Mouse (Mus musculus): ENCODE measurements at regions not wholly inside any gene's neighbourhood (a gene's known extent, or its start where the extent isn't known, plus 50 kb on each side); places are given as distances from the start of the nearest gene placed in this dataset.

DNA sequence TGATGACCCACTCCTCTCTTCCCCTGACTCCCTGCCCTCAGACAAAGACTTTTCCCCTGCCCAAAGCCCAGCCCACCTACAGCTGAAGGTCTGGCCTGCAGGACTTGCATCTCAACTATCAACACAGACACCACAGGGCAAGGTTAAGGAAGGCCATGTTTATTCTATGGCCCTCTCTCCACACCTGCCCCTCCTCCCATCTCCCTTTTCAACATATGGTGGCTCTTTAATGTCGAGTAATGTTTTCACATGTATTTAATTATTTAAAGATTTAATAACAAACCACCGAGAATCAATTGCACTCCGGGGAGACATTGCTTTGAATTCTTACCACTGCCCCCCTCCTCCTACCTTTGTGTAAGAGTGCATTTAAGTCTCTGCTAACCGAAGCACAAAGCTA lies 273.6 kb downstream of the Lrig3 start:
- no peaks in the 10 kb centered on the region for H3K27me3 ChIP-seq (ENCODE audit: control insufficient read depth, insufficient read depth, low read length, poor library complexity, severe bottlenecking)
- H3K4me1 ChIP-seq (ENCODE audit: control insufficient read depth, insufficient read depth, low read length): no peaks in the 10 kb centered on the region
- H3K9me3 ChIP-seq (replicated peaks; ENCODE audit: control insufficient read depth, insufficient read depth, low read length, poor library complexity, severe bottlenecking): no peaks in the 10 kb centered on the region
- H3K9ac ChIP-seq (ENCODE audit: low read depth, poor library complexity, severe bottlenecking): no peak overlapping the region
- no peak overlapping the region for H3K27ac ChIP-seq (ENCODE audit: insufficient read depth, low read length)
- no peak overlapping the region for H3K4me3 ChIP-seq (ENCODE audit: low read depth, low read length)
- TF ChIP-seq CTCF (IDR thresholded peaks at IDR 0.05; ENCODE audit: low read depth, low read length) (no peak), EP300 (IDR thresholded peaks at IDR 0.05; ENCODE audit: insufficient read depth, low read depth, low read length) (no peak), POLR2A (IDR thresholded peaks at IDR 0.05; ENCODE audit: insufficient read depth, low read length) (no peak)
- no peaks in the 10 kb centered on the region for H3K36me3 ChIP-seq (ENCODE audit: control insufficient read depth, insufficient read depth, low read length, poor library complexity, severe bottlenecking)
